Mouse (Mus musculus) embryonic fibroblast, embryonic 13.5 days (primary cell): ENCODE measurements at regions not wholly inside any gene's neighbourhood (a gene's known extent, or its start where the extent isn't known, plus 50 kb on each side); places are given as distances from the start of the nearest gene placed in this dataset.

ENCODE experiments used
- CTCF ChIP-seq: IDR thresholded peaks from 2 replicates; pipeline ENCODE4 v1.5.1; 2011; ENCODE audit warnings: mild to moderate bottlenecking, control low read depth, low read length, moderate library complexity, borderline replicate concordance; ENCODE audit not compliant: insufficient read depth
- POLR2A ChIP-seq: IDR thresholded peaks from 2 replicates; pipeline ENCODE4 v1.6.1; 2011; ENCODE audit warnings: low read depth, mild to moderate bottlenecking, control low read depth, low read length, moderate library complexity

DNA sequence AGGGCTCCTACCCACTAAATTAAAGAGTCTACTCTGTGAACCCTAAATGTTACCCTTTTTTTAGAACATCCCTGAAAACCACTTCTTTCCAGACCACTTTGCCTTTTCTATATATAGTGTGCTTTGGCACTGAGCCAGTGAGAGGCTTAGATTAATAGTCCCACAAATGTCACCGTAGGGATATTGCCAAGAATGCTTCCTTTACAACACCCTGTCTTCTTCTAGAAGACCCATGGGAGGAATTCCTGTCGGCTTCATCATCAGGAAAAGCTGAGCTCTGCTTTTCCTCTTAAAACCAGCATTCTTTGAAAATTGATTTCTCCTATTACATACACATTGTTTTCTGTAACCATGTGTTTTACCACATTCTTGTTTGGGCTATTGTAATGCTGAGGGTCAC, 768.1 kb downstream of the Gm9195 start:
- TF ChIP-seq POLR2A (no peak), CTCF (no peak)
